Mouse (Mus musculus) layer of hippocampus, postnatal 10 days (tissue): ENCODE measurements around the gene She. TPM values are rescaled to one million over a fixed set of nuclear protein-coding genes. Genes with fewer than 3 reads are reported as not detected.
"Not testable (repeated sequence)": the region's sequence is repeated elsewhere in the genome, so short reads cannot be mapped to it uniquely, and the experiment has no call there.

Source experiments
- DNase-seq, 2 experiments: peaks; one replicate each; pipeline ENCODE4 v3.0.0; 2021; ENCODE audit warnings: low spot score in 2 of 2
- long read RNA-seq: library from polyadenylated mRNA; stranded (forward); transcript quantifications from one replicate; pipeline ENCODE4 v2.0.0, GENCODE M21; 2023
- total RNA-seq, 2 experiments: library from RNA; stranded (reverse); gene quantifications; 2 replicates each; pipeline ENCODE4 v1.2.3; 2021

The She gene
- 1 to 10 TPM; 4.0 to 4.2 TPM for total RNA-seq
- long read RNA-seq, full-length matches to known transcripts, result 1 of 4 reads
- long read RNA-seq, partial matches to known transcripts, result 1 of 4 reads
- long read RNA-seq, other reads (novel, unspliced or antisense), result 2 of 4 reads

GRCm38 (mm10) chr3:89830815-89831591 is at the start of gene She:
She (plus strand) TSS chr3:89831370.
- DNase-seq, result no peak

DNA sequence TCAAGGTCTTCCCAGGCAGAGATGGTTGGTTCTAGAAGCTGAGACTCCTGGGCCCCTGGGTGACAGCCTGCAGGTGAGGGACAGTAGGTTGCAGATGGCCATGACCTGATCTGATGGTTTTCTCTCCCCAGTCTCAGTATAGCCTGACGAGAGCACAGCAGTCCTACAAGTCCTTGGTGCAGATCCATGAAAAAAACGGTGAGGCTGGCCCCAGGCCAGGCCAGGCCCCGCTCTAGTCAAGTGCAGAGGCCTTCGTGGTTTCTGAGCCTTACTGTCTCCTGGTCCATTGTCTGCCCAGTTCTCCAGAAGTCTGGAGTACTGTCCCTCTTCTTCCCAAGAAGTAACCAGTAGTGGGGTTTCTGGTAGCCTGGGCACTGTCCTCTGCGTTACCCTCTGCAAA is 49.5 kb upstream of the She start:
- DNase-seq, result no peak

DNA sequence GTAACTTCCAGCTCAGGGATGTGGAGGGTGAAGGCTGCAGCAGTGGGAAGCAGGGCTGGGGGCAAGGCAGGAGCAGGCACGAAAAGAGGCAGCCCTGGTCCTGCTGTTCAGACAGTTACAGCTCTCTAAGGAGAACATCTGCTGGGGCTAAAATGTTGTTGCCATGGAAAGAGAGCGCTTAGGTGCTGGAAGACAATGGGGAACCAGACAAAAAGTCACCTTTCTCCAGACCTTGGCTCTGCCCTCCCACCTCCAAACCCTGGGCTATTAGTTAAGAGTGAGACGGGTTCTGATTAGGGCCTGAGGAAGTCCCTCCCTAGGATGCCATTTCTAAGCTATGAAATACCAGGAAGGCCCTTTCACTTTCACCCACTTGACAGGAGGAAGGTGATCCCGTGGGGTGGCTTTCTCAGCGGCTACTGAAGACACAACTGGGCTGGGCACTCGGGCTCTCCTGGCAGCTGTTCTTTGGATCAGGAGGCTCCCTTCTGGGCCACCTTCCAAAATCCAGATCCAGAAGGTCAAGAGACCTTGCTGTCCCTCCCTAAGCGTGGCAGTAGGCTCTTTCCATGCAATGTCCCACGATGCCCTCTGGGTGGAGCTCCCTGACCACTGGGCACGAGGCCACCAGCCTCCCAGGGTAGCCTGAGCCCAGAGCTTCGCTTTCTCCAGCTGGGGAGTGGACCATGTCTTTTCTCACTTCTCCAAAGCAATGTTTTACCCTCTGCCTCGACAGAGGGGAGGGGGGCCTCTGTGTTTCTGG is 46.0 kb upstream of the She start:
- DNase-seq, result peak; percentile 83 to 85

GRCm38 (mm10) chr3:89786275-89786674 is 44.9 kb upstream of the She start:
- DNase-seq, result no peak

DNA sequence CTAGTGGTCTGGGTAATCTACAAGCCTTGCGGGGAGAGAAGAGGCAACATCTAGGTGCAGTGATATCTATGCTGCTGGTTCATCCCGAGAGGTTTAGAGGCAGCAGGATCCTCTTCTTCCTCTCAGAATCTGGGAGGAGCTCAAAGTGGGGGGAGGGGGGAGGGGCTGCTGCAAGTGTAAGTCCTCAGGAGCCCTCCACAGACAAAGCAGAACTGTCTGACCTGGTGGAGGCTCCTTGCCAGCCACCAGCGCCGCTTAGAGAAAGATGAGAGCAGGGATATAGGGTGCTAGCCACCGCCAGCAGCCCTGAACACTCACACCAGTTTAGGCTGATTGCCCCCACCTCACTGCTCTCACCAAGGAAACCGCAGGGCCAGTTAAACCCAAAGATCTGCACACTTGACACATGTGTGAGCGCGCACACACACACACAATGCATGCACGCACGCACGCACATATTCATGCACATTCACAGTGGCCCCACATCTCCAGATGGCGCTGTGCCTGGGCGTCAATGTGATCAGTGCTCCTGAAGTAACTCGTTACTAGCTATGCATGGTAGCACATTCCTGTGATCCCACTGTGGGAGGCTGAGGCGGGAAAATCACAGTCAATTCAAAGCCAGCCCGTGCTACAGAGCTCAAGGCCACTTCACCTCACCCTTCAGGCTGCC is 42.4 kb upstream of the She start:
- no peak for DNase-seq

DNA sequence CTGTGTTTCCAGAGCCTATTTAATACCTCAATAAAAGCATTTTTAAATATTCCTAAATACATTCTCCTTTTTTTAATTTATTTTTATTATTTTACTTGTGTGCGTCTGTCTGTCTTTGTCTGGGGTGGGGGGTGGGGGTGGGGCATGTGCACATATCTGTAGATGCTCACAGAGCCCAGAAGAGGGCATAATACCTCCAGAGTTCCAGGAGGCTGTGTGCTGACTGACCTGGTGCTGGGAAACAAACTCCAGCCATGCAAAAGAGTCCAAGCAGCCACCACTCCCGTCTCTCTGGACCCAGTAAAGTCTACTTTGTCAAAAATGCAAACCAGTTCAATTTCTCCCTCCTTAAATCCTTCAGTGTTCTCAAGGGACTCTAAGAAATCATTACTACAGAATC is 36.6 kb upstream of the She start:
- no peak for DNase-seq

GRCm38 (mm10) chr3:89795746-89796145 is 35.4 kb upstream of the She start:
- DNase-seq, result no peak

GRCm38 (mm10) chr3:89796358-89796757 is 34.8 kb upstream of the She start:
- no peak for DNase-seq

- DNase-seq, result no peak
Observed at GRCm38 (mm10) chr3:89798518-89798917, 32.7 kb upstream of the She start.

GRCm38 (mm10) chr3:89799476-89799875 is 31.7 kb upstream of the She start:
- DNase-seq, result no peak

GRCm38 (mm10) chr3:89800078-89800477 is 31.1 kb upstream of the She start:
- not testable (repeated sequence) for DNase-seq

DNA sequence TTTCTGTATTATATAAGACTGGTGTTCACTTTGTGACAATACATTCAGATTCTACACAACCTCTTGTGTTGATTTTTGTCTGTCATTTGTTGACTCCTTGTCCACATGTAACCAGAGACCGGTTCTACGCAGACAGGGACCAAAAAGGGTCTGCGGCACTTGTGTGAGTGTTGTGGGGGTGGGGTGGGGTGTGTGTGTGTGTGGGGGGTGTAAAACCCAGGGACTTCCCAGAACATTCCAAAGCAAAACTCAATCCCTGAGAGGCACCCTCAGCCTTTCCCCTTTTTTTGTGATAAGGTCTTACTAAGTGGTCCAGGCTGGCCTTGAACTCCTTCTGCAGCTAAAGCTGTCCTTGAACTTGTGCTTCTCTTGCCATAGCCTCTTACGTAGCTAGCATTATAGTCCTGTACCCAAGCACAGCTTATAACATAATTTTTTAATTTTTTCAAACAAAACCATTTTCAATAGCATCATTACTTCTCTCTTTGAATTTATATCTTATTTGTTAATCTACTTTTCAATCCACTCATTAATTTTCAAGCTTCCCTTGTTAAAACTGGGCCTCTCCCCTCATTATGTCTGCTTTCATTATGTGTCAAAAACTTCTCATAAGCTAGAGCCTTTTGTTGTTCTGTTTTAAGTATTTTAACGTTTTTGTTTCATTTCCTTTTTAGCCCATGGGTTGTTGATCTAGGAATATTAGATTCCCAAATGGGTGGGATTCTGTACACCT is 30.2 kb upstream of the She start:
- DNase-seq, result no peak

DNA sequence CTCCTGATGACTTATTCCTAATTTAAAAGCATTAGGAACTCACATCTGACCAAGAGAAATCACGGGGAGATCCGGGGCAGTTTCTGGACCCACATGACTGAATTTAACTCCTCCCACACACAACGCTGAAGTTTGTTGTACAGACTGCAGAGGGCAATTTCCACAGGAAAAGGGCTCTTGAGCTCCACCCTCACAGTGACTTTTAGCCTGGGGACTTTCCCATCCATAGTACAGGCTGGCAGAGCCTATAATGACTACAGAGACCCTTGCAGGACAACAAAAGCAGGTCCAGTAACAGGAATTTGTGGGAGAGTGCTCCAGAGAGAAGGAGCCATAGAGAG is 29.7 kb upstream of the She start:
- DNase-seq, result no peak

DNA sequence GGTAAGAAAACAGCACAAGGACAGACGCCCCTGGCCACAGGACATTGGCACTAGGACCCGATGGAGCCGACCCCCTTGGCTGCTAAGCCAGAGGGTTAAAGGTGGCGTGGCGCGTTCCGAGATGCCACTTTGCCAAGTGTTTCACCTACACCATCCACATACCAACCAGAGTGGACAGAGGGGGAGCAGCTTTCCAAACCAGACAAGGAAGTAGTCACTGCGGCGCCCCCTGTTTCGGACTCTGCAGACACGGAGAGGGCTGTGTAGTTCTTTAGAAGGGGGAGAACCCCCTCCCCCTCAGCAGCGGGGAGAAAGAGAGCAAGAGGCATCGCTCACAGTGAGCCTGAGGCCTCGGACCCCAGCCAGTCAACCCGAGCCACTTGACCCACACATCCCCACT is 28.3 kb upstream of the She start:
- peak in 1 of 2 experiments; percentile 16 for DNase-seq

DNA sequence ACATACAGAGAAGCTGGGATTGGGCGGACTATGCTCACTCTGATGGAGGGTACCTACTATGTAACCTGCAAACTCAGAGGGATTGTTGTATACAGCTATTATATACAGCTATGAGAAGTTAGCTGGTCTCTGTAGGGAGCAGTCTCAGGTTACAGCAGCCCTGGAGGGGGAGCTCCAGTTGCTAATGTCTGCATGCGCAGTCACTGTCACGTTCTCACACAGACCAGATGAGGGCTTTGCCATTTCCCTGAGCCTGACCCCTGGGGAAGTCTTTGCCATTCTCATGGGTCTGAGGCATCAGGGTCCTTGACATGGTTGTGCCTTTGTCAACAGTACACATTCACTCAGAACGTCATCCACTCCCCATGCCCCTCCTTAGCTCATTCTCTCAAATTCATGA is 26.0 kb upstream of the She start:
- no peak for DNase-seq

DNA sequence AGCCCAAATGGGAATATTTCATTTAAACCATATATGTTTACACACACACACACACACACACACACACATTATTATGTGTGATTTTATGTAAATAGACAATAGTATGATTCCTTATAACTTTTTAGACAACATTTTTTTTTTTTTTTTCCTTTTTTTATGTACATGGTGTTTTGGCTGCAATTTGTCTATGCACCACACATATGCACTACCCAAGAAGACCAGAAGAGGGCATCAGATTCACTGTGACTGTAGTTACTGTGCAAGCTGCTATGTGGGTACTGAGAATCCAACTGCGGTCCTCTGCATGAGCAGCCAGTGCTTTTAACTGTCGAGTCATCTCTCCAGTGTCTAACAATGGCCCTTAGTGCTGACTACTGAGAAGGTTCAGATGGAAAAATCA is 24.4 kb upstream of the She start:
- no peak for DNase-seq

DNA sequence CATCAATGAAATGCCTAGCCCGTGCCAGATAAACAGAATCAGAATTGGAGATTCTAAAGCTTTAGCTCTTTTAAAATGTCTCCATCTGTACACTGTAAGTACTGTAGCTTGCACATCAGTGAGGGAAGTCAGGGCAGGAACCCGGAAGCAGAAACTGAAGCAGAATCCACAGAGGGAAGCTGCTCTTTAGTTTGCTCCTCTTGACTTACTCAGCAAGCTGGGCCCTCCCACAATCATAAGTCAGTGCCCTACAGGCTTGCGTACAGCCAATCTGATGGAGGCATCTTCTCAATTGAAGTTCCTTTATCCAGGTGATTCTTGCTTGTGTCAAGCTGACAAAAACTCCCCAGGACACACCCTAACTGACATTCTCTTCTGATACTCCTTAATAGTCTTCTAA is 24.0 kb upstream of the She start:
- no peak for DNase-seq

DNA sequence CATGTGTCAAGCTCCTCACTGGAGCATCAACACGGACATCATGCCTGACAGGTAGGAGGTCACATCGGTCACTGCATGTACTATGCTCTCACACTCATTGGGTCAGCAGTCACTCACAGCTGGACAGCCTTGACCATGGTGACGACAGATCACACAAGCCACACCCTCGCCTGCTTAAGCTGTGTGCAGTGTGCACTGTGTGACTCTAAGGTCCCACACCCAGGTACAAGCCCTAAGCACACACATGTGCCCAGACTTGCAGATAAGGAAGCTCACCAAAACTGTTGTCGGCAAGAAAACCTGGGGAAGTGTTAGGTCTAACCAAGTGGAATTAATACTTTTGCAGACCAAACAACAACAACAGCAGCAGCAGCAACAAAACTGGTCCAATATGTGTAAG is 23.3 kb upstream of the She start:
- no peak for DNase-seq

GRCm38 (mm10) chr3:89808638-89809037 is 22.5 kb upstream of the She start:
- DNase-seq, result no peak

DNA sequence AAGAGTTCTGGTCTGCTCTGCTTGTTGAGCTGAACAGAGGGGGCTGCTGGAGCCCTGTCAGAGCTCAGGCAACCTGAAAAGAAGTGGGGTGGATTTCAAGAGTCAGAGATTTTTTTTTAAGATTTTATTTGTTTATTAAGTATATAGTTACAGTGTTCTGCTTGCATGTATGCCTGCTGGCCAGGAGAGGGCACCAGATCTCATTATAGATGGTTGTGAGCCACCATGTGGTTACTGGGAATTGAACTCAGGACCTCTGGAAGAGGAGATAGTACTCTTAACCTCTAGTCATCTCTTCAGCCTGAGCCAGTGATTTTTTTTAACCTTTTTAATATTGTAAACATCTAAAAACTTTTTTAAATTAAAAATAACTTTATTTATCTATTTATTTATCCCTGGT is 20.3 kb upstream of the She start:
- DNase-seq, result no peak

DNA sequence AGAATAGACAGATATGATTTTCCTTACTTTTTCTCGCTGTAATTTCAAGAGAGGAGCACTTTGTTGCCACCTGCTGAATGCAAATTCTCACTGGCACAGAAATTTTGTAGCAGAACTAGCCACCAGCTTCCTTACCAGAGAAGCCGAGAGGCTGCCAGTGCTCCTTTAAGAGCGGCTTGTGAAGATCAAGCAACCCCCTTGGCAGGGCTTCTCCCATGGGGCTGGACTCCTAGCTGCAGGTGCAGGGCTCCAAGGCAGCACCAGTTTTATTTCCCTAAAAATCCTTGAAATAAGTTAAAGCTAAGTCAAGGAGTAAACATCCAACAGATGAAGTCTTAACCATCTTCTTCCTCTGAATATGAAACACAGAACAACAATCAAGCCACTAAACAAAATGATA is 19.0 kb upstream of the She start:
- DNase-seq, result no peak
